Mouse (Mus musculus) lung, postnatal 14 days (tissue): Measurements from ENCODE around the gene Lgmn.

Source experiments
- DNase-seq: peaks from one replicate; pipeline ENCODE4 v3.0.0; 2021

Gene Lgmn

GRCm38 (mm10) chr12:102390042-102390441 lies 49.6 kb downstream of the Lgmn start:
- DNase-seq: no peak

- peak; percentile 87 for DNase-seq
Measured at GRCm38 (mm10) chr12:102387219-102387917, 52.2 kb downstream of the Lgmn start.

GRCm38 (mm10) chr12:102384819-102385218 lies 54.8 kb downstream of the Lgmn start:
- peak; percentile 63 for DNase-seq

- no peak for DNase-seq
Measured at GRCm38 (mm10) chr12:102383288-102383687, 56.3 kb downstream of the Lgmn start.

GRCm38 (mm10) chr12:102382180-102382579 lies 57.4 kb downstream of the Lgmn start:
- no peak for DNase-seq

- no peak for DNase-seq
Measured at GRCm38 (mm10) chr12:102372322-102372721, 67.3 kb downstream of the Lgmn start.

- no peak for DNase-seq
Measured at GRCm38 (mm10) chr12:102370931-102371500, 68.6 kb downstream of the Lgmn start.

- DNase-seq: peak; percentile 35
Measured at GRCm38 (mm10) chr12:102369488-102370235, 70.0 kb downstream of the Lgmn start.

- DNase-seq: no peak
Measured at GRCm38 (mm10) chr12:102368556-102368955, 71.1 kb downstream of the Lgmn start.

- DNase-seq: peak; percentile 28
Measured at GRCm38 (mm10) chr12:102368066-102368465, 71.5 kb downstream of the Lgmn start.

GRCm38 (mm10) chr12:102367075-102367474 lies 72.5 kb downstream of the Lgmn start:
- DNase-seq: no peak

GRCm38 (mm10) chr12:102366126-102366816 lies 73.3 kb downstream of the Lgmn start:
- no peak for DNase-seq

- DNase-seq: no peak
Measured at GRCm38 (mm10) chr12:102365016-102365415, 74.6 kb downstream of the Lgmn start.

GRCm38 (mm10) chr12:102361189-102362161 lies 78.1 kb downstream of the Lgmn start:
- no peak for DNase-seq

- DNase-seq: no peak
Measured at GRCm38 (mm10) chr12:102359390-102359789, 80.2 kb downstream of the Lgmn start.

- DNase-seq: no peak
Measured at GRCm38 (mm10) chr12:102356781-102357180, 82.8 kb downstream of the Lgmn start.

- DNase-seq: no peak
Measured at GRCm38 (mm10) chr12:102355784-102356183, 83.8 kb downstream of the Lgmn start.

- no peak for DNase-seq
Measured at GRCm38 (mm10) chr12:102354126-102354984, 85.3 kb downstream of the Lgmn start.

- DNase-seq: no peak
Measured at GRCm38 (mm10) chr12:102350997-102351396, 88.6 kb downstream of the Lgmn start.

GRCm38 (mm10) chr12:102348447-102348846 lies 91.2 kb downstream of the Lgmn start:
- DNase-seq: no peak

GRCm38 (mm10) chr12:102346507-102346906 lies 93.1 kb downstream of the Lgmn start:
- DNase-seq: peak; percentile 78
